Mouse (Mus musculus) macrophage (primary cell): ENCODE measurements around the gene Fos. TPM values are rescaled to one million over a fixed set of nuclear protein-coding genes. Genes with fewer than 3 reads are reported as not detected.
"Not testable (repeated sequence)": the region's sequence is repeated elsewhere in the genome, so short reads cannot be mapped to it uniquely, and the experiment has no call there.

Source experiments
- H3K27ac ChIP-seq: fragments of 350-480 bp; formaldehyde crosslinking; 2 replicates; pipeline ENCODE4 v1.9.0; 2021
- H3K36me3 ChIP-seq: fragments of 350-480 bp; formaldehyde crosslinking; 2 replicates; pipeline ENCODE4 v1.9.0; 2021; ENCODE audit errors: inconsistent target
- H3K4me3 ChIP-seq: fragments of 350-480 bp; formaldehyde crosslinking; 2 replicates; pipeline ENCODE4 v1.9.0; 2021; ENCODE audit errors: inconsistent target
- H3K79me2 ChIP-seq: fragments of 350-480 bp; formaldehyde crosslinking; 2 replicates; pipeline ENCODE4 v1.9.0; 2021; ENCODE audit errors: inconsistent target
- WGBS: methylation state at CpG from one replicate; pipeline ENCODE4 v1.1.7; 2026; ENCODE audit warnings: inconsistent platforms; ENCODE audit not compliant: missing documents; 5-methylcytosine and 5-hydroxymethylcytosine counted together
- polyA plus RNA-seq: library from polyadenylated mRNA; stranded (reverse); fragments of 250-400 nt; gene quantifications from 3 replicates; pipeline ENCODE4 v1.2.4, GENCODE M21; 2018; ENCODE audit warnings: inconsistent platforms

Gene Fos
- polyA plus RNA-seq, 1 experiment from 2014 or later = 21.8 TPM

- Histone ChIP-seq H3K79me2 (no peaks in the 10 kb centered on the region), H3K27ac (no peak overlapping the region), H3K36me3 (no peaks in the 10 kb centered on the region), H3K4me3 (no peak overlapping the region)
- WGBS = 60% methylated on average over 13 of the region's 13 CpGs
These were observed 43.6 kb downstream of the Fos start for GRCm38 (mm10) chr12:85517339-85517738.

- Histone ChIP-seq H3K4me3 (no peak overlapping the region), H3K79me2 (no peaks in the 10 kb centered on the region), H3K36me3 (no peaks in the 10 kb centered on the region), H3K27ac (peak overlapping the region; percentile 22)
- 40% methylated on average over 5 of the region's 5 CpGs for WGBS
These were observed 44.3 kb downstream of the Fos start for GRCm38 (mm10) chr12:85518009-85518408.

- Histone ChIP-seq H3K79me2 (no peaks in the 10 kb centered on the region), H3K4me3 (no peak overlapping the region), H3K36me3 (no peaks in the 10 kb centered on the region), H3K27ac (peak overlapping the region; percentile 24; the same call in 1 of the 2 replicates)
- WGBS = 60% methylated on average over 6 of the region's 6 CpGs
These were observed 45.9 kb downstream of the Fos start for GRCm38 (mm10) chr12:85519553-85519952.

- Histone ChIP-seq H3K4me3 (no peak overlapping the region), H3K36me3 (no peaks in the 10 kb centered on the region), H3K27ac (no peak overlapping the region), H3K79me2 (no peaks in the 10 kb centered on the region)
- 94% methylated on average over 6 of the region's 6 CpGs for WGBS
These were observed 47.4 kb downstream of the Fos start for GRCm38 (mm10) chr12:85521101-85521500.

GRCm38 (mm10) chr12:85521673-85522072 is 48.0 kb downstream of the Fos start:
- no peaks in the 10 kb centered on the region for H3K79me2 ChIP-seq
- no peak overlapping the region for H3K4me3 ChIP-seq
- no peak overlapping the region for H3K27ac ChIP-seq
- WGBS = 71% methylated on average over 1 of the region's 1 CpGs
- H3K36me3 ChIP-seq = no peaks in the 10 kb centered on the region

GRCm38 (mm10) chr12:85522631-85523388 is 49.1 kb downstream of the Fos start:
- H3K79me2 ChIP-seq = no peaks in the 10 kb centered on the region
- H3K4me3 ChIP-seq = no peak overlapping the region
- H3K27ac ChIP-seq = peak overlapping the region; percentile 66
- H3K36me3 ChIP-seq = no peaks in the 10 kb centered on the region
- WGBS = 56% methylated on average over 7 of the region's 7 CpGs

- WGBS = 68% methylated on average over 11 of the region's 14 CpGs
- Histone ChIP-seq H3K36me3 (no peaks in the 10 kb centered on the region), H3K79me2 (no peaks in the 10 kb centered on the region), H3K4me3 (no peak overlapping the region), H3K27ac (peak overlapping the region; percentile 66)
These were observed 49.9 kb downstream of the Fos start for GRCm38 (mm10) chr12:85523421-85524192.

GRCm38 (mm10) chr12:85524193-85524858 is 50.6 kb downstream of the Fos start:
- H3K4me3 ChIP-seq = no peak overlapping the region
- 83% methylated on average over 8 of the region's 8 CpGs for WGBS
- H3K79me2 ChIP-seq = no peaks in the 10 kb centered on the region
- H3K36me3 ChIP-seq = no peaks in the 10 kb centered on the region
- no peak overlapping the region for H3K27ac ChIP-seq

- not testable (repeated sequence) for H3K36me3 ChIP-seq, H3K4me3 ChIP-seq, H3K27ac ChIP-seq, H3K79me2 ChIP-seq
- 87% methylated on average over 11 of the region's 11 CpGs for WGBS
These were observed 51.3 kb downstream of the Fos start for GRCm38 (mm10) chr12:85524859-85525495.

Other genes with a start within 250 kb of the Fos start
- gene Mlh3, start 203.3 kb upstream of the Fos start, polyA plus RNA-seq = 6.8 to 8.1 TPM (median 7.4 TPM) in 3 replicates
- gene Acyp1, start 185.5 kb upstream of the Fos start, polyA plus RNA-seq = 16.2 to 19.5 TPM (median 17.8 TPM) in 3 replicates
- gene Zc2hc1c, start 185.3 kb upstream of the Fos start, polyA plus RNA-seq = not detected in 3 replicates
- gene Nek9, start 134.5 kb upstream of the Fos start, polyA plus RNA-seq = 40.7 to 65.1 TPM (median 55.7 TPM) in 3 replicates
- 317 to 419 TPM (median 387 TPM) in 3 replicates for gene Tmed10, start 99.0 kb upstream of the Fos start, polyA plus RNA-seq
- 7.6 to 16.1 TPM (median 12.0 TPM) in 3 replicates for gene Jdp2, start 125.1 kb downstream of the Fos start, polyA plus RNA-seq
- 11.9 to 29.8 TPM (median 21.9 TPM) in 3 replicates for gene Batf, start 212.8 kb downstream of the Fos start, polyA plus RNA-seq